Mouse (Mus musculus) neural tube, embryonic 13.5 days (tissue): Measurements from ENCODE around the gene Slc12a7. TPM values are rescaled to one million over a fixed set of nuclear protein-coding genes. Genes with fewer than 3 reads are reported as not detected.
A peak's percentile ranks its signal among the peaks of the same experiment; 100 is the strongest.

ENCODE experiments used
- ATAC-seq: fragments of 200-750 bp; cut with Nextera tagmentation; 2 replicates; pipeline ENCODE4 v1.8.0; 2017; ENCODE audit warnings: low read depth, mild to moderate bottlenecking, moderate TSS enrichment, moderate library complexity
- H3K27ac ChIP-seq: fragments of 300-500 bp; sonication (generic); replicated peaks from 2 replicates; pipeline ENCODE4 v1.5.1; 2015; ENCODE audit warnings: moderate library complexity, mild to moderate bottlenecking, inconsistent platforms
- H3K27me3 ChIP-seq: fragments of 300-500 bp; sonication (generic); 2 replicates; pipeline ENCODE4 v1.6.1; 2015; ENCODE audit warnings: mild to moderate bottlenecking, inconsistent platforms
- H3K36me3 ChIP-seq: fragments of 300-500 bp; sonication (generic); 2 replicates; pipeline ENCODE4 v1.6.1; 2015; ENCODE audit warnings: mild to moderate bottlenecking, inconsistent platforms
- H3K4me1 ChIP-seq: fragments of 300-500 bp; sonication (generic); replicated peaks from 2 replicates; pipeline ENCODE4 v1.6.1; 2015; ENCODE audit warnings: inconsistent platforms
- H3K4me2 ChIP-seq: fragments of 300-500 bp; sonication (generic); 2 replicates; pipeline ENCODE4 v1.6.1; 2015; ENCODE audit warnings: inconsistent platforms, mild to moderate bottlenecking, moderate library complexity
- H3K4me3 ChIP-seq: fragments of 300-500 bp; sonication (generic); 2 replicates; pipeline ENCODE4 v1.5.1; 2015; ENCODE audit warnings: mild to moderate bottlenecking, inconsistent platforms
- H3K9ac ChIP-seq: fragments of 300-500 bp; sonication (generic); 2 replicates; pipeline ENCODE4 v1.6.1; 2015; ENCODE audit warnings: moderate library complexity, mild to moderate bottlenecking, inconsistent platforms
- H3K9me3 ChIP-seq: fragments of 300-500 bp; sonication (generic); 2 replicates; pipeline ENCODE4 v1.6.1; 2016; ENCODE audit warnings: inconsistent platforms
- WGBS: fragments of 180-500 bp; shearing (Covaris S2); methylation state at CpG from one replicate; pipeline ENCODE4 v1.1.7; 2015; 5-methylcytosine and 5-hydroxymethylcytosine counted together
- polyA plus RNA-seq: library from polyadenylated mRNA; unstranded; fragments of >200 nt; fragmentation: Nextera tagmentation; extraction: Ambion mirVana; gene quantifications from 2 replicates; pipeline ENCODE4 v1.2.1, GENCODE M21; 2015

The Slc12a7 gene
- polyA plus RNA-seq, 1 experiment from 2014 or later = 13.6 TPM

DNA sequence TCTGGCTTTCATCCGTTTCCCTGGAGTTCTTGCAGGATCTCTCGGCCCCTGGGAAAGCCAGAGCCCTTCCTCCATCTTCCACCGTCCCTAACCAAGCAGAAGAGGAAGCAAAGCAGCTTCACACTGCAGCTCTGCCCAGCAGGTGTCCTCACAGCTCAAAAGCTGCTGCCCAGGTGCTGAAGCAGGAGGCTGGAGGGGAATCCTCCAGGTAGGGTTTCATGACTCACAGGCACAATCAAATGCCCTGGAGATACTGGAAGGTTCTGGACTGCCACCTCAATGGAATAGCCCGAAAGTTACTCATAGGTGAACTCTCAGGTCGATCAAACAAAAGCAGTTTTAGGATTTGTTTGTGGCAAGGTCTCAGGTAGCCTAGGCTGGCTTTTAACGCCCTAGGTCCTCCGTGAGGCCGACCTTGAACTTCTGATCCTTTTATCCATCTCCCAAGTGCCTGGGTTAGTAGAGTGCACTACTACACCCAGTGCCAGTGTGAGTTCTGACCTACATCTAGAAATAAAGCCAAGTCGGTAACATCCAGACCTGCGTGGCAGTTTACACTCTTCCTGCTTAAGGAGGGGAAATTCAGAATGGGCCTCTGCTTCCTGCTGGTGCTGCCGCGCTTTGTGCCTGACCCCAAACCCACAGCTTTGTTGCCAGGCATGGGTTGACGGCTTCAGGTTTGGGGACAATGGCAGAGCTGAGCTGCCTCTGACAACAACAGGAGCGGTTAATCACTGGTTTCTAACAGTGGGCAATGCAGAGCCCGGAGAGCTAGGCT, 16.0 kb downstream of the Slc12a7 start:
- Histone ChIP-seq H3K27ac (no peak overlapping the region), H3K36me3 (no peaks in the 10 kb centered on the region), H3K4me1 (peaks cover 18% of the 10 kb centered on the region), H3K9me3 (no peaks in the 10 kb centered on the region), H3K27me3 (no peaks in the 10 kb centered on the region), H3K4me2 (no peak overlapping the region), H3K9ac (no peak overlapping the region), H3K4me3 (no peak overlapping the region)
- no peak for ATAC-seq
- WGBS = 43% methylated on average over 15 of the region's 15 CpGs

DNA sequence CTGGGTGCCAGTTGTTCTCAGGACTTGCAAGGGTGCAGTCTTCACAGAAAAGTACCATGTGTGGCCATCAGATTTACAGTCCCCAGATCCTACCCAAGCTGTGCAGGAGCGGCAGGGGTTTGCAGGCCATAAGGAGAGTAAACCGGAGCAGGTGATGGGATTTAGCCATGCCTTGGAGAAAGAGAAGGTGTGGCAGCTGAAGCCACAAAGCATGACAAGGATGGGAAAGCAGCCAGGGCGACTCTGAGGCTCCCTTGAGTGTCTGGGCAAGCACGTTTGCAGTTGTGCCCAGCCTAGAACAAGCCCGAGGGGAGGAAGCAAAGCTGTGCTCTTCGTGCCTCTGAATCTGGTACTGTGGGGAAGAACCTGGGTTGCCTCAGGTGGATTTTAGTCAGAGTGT, 17.5 kb downstream of the Slc12a7 start:
- Histone ChIP-seq H3K4me3 (no peak overlapping the region), H3K4me2 (no peak overlapping the region), H3K9ac (no peak overlapping the region), H3K27me3 (no peaks in the 10 kb centered on the region), H3K4me1 (peaks cover 17% of the 10 kb centered on the region), H3K36me3 (no peaks in the 10 kb centered on the region), H3K27ac (no peak overlapping the region), H3K9me3 (no peaks in the 10 kb centered on the region)
- no peak for ATAC-seq
- WGBS = 62% methylated on average over 6 of the region's 6 CpGs

DNA sequence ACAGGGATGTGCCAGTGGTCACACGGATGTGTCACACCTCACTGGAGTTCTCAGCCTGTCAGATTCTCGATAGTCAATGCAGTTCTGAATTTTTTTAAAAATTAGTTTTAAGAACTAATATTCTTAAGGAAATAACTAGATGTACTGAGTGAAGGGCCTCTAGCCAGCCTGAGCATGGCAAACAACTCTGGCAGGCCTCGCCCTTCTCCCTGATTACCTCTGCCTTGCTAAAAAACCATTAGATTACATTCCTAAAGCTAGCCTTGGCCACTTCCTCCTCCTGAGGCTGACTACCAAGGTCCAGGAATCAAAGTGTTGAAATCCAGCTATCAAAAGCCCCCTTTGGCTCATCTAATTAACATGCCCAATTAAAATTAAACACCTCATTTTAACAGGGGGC, 18.4 kb downstream of the Slc12a7 start:
- H3K4me3 ChIP-seq = no peak overlapping the region
- no peaks in the 10 kb centered on the region for H3K36me3 ChIP-seq
- H3K4me2 ChIP-seq = no peak overlapping the region
- WGBS = 92% methylated on average over 3 of the region's 3 CpGs
- no peak overlapping the region for H3K9ac ChIP-seq
- H3K27me3 ChIP-seq = no peaks in the 10 kb centered on the region
- ATAC-seq = no peak
- H3K4me1 ChIP-seq = peaks cover 17% of the 10 kb centered on the region
- no peak overlapping the region for H3K27ac ChIP-seq
- no peaks in the 10 kb centered on the region for H3K9me3 ChIP-seq

DNA sequence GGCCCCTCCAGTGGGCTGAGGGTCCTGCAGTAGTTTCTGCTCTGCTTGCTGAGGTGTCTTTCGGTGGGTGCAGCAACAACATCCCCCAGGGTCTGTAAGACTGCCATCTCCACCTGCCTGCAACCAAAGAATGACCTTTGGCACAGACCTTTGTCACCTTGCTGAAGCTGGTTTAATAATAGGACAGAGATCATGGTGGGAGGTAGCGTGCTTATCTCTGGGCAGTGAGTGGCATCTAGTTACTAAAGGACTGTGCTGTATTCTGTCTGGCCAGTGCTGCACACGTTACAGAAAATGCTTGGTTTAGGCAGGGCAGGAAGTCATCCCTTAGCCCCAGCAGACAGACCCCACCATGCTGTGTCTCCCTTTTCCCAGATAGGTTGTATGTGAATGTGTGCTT, 22.9 kb downstream of the Slc12a7 start:
- ATAC-seq = no peak

DNA sequence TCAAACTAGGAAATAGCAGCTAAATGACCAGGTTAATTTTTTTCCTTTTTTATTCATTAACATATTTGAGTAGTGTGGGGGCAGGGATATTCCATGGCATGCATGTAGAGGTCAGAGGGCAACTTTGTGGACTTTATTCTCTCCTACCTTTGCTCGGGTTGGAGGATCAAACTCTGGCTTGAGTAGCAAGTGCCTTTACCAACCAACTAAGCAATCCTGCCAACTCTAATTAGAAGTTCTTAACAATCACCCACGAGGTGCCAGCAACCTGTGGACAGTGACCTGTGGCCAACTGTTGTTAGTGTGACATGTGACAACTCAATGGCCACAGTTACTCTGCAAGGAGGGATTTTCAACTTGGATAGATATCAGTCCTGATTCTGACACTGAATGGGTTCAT, 24.0 kb downstream of the Slc12a7 start:
- Histone ChIP-seq H3K4me2 (no peak overlapping the region), H3K9me3 (no peaks in the 10 kb centered on the region), H3K27ac (no peak overlapping the region), H3K27me3 (no peaks in the 10 kb centered on the region), H3K36me3 (no peaks in the 10 kb centered on the region), H3K4me3 (no peak overlapping the region), H3K4me1 (0 out of 2 replicates have a peak, but pooled peaks cover 3% of the 10 kb centered on the region), H3K9ac (no peak overlapping the region)
- no peak for ATAC-seq
- WGBS = 71% methylated on average over 2 of the region's 2 CpGs

More for the DNA sequence above, 22.9 kb downstream of the Slc12a7 start:
- no peaks in the 10 kb centered on the region for H3K9me3 ChIP-seq
- H3K27me3 ChIP-seq = no peaks in the 10 kb centered on the region
- H3K9ac ChIP-seq = no peak overlapping the region
- no peak overlapping the region for H3K4me2 ChIP-seq
- no peaks in the 10 kb centered on the region for H3K36me3 ChIP-seq
- no peak overlapping the region for H3K27ac ChIP-seq
- H3K4me1 ChIP-seq = peaks cover 3% of the 10 kb centered on the region; the same call in 1 of the 2 replicates
- WGBS = 76% methylated on average over 3 of the region's 3 CpGs
- H3K4me3 ChIP-seq = no peak overlapping the region

DNA sequence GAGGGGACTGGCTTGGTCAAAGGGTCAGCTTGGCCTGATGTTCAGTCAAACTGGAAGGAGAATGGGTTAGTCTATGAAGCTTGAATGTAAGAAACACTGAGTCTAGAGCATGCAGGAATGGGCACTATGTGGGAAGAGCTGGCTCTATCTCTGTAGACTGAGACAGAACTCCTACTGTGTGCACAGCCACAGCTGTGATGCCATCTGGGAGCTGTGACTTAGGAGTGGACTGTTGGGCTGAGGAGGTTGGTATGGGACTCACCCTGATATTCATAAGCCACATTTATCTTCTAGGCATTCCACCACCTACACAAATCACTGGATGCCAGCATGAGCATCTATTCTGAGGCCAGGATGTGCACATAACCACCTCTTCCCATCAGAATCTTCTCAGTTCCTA, 24.5 kb downstream of the Slc12a7 start:
- H3K4me2 ChIP-seq = no peak overlapping the region
- no peak overlapping the region for H3K27ac ChIP-seq
- H3K27me3 ChIP-seq = no peaks in the 10 kb centered on the region
- no peaks in the 10 kb centered on the region for H3K9me3 ChIP-seq
- no peaks in the 10 kb centered on the region for H3K36me3 ChIP-seq
- H3K4me1 ChIP-seq = 0 out of 2 replicates have a peak, but pooled peaks cover 3% of the 10 kb centered on the region
- no peak overlapping the region for H3K4me3 ChIP-seq
- ATAC-seq = no peak
- no peak overlapping the region for H3K9ac ChIP-seq

DNA sequence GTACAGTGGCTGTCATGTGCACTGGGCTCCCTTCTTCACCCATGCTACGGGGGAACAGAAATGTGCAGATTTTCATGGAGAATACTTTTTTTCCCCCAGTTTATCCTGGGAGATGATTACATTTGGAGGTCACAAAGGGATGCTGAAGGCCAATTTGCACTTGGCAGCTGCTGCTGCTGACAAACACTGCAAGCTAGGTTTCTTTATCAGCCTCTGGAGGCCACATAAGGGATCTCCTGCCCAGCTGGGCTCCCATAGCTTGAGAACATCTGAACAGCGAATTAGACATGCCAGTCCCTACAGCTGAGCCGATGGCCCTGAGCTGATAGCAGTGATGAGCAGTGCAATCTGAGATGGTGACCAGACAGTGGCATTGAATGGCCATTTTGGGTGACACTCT, 26.7 kb downstream of the Slc12a7 start:
- no peak for ATAC-seq
- no peaks in the 10 kb centered on the region for H3K27me3 ChIP-seq
- WGBS = 54% methylated on average over 3 of the region's 3 CpGs
- no peak overlapping the region for H3K4me2 ChIP-seq
- H3K4me1 ChIP-seq = peaks cover 13% of the 10 kb centered on the region
- no peaks in the 10 kb centered on the region for H3K36me3 ChIP-seq
- H3K4me3 ChIP-seq = no peak overlapping the region
- H3K27ac ChIP-seq = no peak overlapping the region
- no peak overlapping the region for H3K9ac ChIP-seq
- H3K9me3 ChIP-seq = no peaks in the 10 kb centered on the region

DNA sequence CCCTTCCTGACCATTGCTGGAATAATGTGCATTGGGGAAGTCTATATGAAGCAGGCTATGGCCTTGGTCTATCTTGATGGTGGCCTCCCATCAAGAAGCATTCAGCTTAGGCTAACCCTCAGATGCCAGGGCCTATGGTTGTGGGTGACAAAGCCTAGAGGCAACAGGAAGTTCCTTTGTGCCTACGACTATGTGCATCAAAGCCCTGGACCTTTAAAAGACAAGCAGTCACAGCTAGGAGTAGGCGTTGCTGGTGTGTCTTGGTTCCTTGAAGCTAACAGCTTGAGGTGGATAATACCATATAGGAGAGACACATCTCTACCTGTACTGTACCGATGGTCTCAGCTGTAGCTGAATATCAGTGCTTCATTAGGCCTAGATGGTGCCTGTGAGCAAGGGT, 27.2 kb downstream of the Slc12a7 start:
- Histone ChIP-seq H3K9me3 (no peaks in the 10 kb centered on the region), H3K4me2 (no peak overlapping the region), H3K27ac (no peak overlapping the region), H3K36me3 (no peaks in the 10 kb centered on the region), H3K4me1 (peaks cover 19% of the 10 kb centered on the region), H3K4me3 (no peak overlapping the region), H3K27me3 (no peaks in the 10 kb centered on the region), H3K9ac (no peak overlapping the region)
- 89% methylated on average over 3 of the region's 3 CpGs for WGBS
- ATAC-seq = no peak

DNA sequence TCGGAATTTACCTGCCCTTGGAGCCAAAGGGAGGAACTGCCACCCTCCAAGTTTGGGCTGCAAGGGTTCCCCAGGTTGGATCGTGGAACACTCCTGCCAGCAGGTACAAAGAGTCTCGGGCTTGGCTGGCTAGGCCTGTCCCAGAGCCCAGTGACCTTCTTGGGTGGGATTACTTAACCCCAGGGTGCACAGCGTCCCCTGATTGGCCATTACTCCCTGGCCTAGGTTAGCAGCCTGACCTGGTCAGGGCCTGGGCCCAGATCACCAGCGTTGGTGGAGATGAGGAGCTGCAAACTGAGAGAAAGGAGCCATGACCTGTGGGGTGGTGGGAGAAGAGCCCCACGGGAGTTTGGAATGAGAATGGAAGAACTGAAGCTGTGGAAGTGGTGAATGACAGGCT, 30.0 kb downstream of the Slc12a7 start:
- H3K4me1 ChIP-seq = peaks cover 42% of the 10 kb centered on the region
- 36% methylated on average over 6 of the region's 6 CpGs for WGBS

DNA sequence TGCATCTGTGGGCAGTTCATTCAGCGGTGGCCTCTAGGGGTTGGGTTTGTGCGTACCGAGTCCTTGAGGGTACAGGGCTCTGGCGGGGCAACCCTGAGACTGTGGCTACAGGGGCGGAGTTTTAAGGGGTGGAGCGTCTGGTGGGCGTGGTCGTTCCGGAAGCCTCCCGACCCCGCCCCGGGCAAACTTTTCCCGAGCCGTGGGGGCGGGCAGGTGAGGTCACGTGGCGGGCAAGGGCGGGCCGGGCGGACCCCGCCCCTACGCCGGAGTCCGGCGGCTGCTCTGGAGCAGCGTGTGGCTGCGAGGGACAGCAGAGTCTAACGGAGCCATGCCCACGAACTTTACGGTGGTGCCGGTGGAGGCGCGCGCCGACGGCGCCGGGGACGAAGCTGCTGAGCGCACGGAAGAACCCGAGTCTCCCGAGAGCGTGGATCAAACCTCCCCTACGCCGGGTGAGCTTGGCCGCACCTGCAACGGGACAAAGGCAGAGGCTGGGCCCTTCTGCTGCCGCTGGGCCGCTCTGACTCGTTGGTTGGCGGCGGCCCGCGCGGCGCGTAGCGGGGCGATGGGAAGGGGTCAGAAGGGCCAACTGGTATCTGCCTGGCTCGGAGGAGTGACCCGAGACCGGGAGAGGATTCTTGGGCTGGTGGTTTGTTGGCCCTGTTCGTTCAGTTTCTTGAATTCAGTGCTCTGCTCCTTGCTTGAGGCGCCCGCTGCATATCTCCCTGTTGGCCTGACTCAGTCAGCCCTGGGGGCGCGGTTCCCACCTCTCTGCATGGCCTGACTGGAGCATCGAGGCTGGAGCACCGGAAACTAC, 30.8 kb downstream of the Slc12a7 start:
- under 1% methylated on average over 70 of the region's 70 CpGs for WGBS
- peak; percentile 85 for ATAC-seq
- H3K36me3 ChIP-seq = no peaks in the 10 kb centered on the region
- peak overlapping the region; percentile 89 for H3K4me2 ChIP-seq
- H3K9me3 ChIP-seq = no peaks in the 10 kb centered on the region
- H3K27me3 ChIP-seq = no peaks in the 10 kb centered on the region
- H3K4me3 ChIP-seq = peak overlapping the region; percentile 65
- H3K27ac ChIP-seq = 0 out of 2 replicates have a peak overlapping the region, but pooled peaks have one; percentile 23
- peak overlapping the region; percentile 80 for H3K9ac ChIP-seq
- H3K4me1 ChIP-seq = peaks cover 48% of the 10 kb centered on the region

More for the DNA sequence above, 30.0 kb downstream of the Slc12a7 start:
- ATAC-seq = peak; percentile 9; the same call in 1 of the 2 replicates
- Histone ChIP-seq H3K4me3 (peak overlapping the region; percentile 65), H3K9me3 (no peaks in the 10 kb centered on the region), H3K36me3 (no peaks in the 10 kb centered on the region), H3K27ac (no peak overlapping the region), H3K27me3 (no peaks in the 10 kb centered on the region), H3K4me2 (peak overlapping the region; percentile 89), H3K9ac (peak overlapping the region; percentile 80; the same call in 1 of the 2 replicates)

DNA sequence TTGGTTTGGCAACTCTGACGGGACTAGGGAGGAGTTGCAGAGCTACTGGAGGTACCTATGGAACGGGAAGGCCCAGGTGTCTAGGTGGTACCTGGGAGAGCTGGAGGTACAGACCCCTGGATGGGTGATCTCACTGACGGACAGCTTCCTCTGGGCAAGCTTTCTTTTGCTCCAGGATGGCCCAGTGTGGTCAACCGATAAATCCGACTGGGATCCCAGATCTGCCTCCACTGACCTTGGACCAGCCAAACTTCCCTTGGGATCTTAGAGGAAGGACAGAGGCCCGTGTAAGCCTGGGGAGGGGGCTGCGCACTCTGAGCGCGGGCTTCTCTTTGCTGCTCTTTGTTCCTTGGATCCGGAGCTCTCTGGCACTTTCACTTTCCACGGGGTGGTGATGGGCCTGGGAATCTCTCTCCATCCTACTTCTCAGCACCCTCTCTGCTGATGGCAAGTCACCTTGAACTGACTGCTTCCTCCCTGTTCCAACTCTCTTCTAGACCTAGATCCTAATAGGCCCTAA, 31.4 kb downstream of the Slc12a7 start:
- Histone ChIP-seq H3K27ac (0 out of 2 replicates have a peak overlapping the region, but pooled peaks have one; percentile 23), H3K4me2 (peak overlapping the region; percentile 89), H3K4me3 (peak overlapping the region; percentile 65), H3K36me3 (no peaks in the 10 kb centered on the region), H3K4me1 (peaks cover 48% of the 10 kb centered on the region), H3K9ac (peak overlapping the region; percentile 80), H3K9me3 (no peaks in the 10 kb centered on the region), H3K27me3 (no peaks in the 10 kb centered on the region)
- under 1% methylated on average over 11 of the region's 11 CpGs for WGBS
- ATAC-seq = peak; percentile 33; the same call in 1 of the 2 replicates

DNA sequence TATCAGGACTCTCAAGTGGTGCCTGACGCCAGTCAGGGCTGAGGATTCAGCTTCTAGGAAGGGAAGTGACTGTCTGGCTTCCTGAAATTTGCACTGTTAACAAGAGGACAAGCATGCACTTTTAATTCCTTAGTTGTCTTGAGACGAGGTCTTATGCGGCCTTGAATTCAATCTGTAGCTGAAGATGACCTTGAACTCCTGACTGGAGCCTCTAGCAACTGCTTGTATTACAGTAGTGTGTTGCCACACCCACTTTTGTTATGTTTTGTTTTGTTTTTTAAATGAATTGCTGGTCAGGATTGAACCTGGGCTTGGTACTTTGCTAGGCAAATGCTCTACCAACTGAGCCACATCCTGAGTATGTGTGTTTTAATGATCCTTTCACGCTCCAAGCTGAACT, 32.5 kb downstream of the Slc12a7 start:
- no peaks in the 10 kb centered on the region for H3K27me3 ChIP-seq
- 66% methylated on average over 4 of the region's 4 CpGs for WGBS
- H3K4me1 ChIP-seq = peaks cover 50% of the 10 kb centered on the region
- no peaks in the 10 kb centered on the region for H3K36me3 ChIP-seq
- ATAC-seq = no peak
- H3K4me3 ChIP-seq = peak overlapping the region; percentile 65; the same call in 1 of the 2 replicates
- H3K27ac ChIP-seq = no peak overlapping the region
- H3K9me3 ChIP-seq = no peaks in the 10 kb centered on the region
- peak overlapping the region; percentile 89 for H3K4me2 ChIP-seq
- H3K9ac ChIP-seq = peak overlapping the region; percentile 80
